Mouse (Mus musculus): ENCODE results near the gene Cacna1e. TPM values are rescaled to one million over a fixed set of nuclear protein-coding genes. Genes with fewer than 3 reads are reported as not detected.

Gene Cacna1e
- total RNA-seq, 2 experiments from 2014 or later: 2.1 to 3.2 TPM

GRCm38 (mm10) chr1:154842336-154842735 lies 42.0 kb downstream of the Cacna1e start:
- ATAC-seq (replicated peaks; ENCODE audit: low FRiP score, low TSS enrichment, poor library complexity, severe bottlenecking): no peak

- ATAC-seq (replicated peaks; ENCODE audit: low FRiP score, low TSS enrichment, poor library complexity, severe bottlenecking): no peak
Measured at GRCm38 (mm10) chr1:154841057-154841630, 43.2 kb downstream of the Cacna1e start.

- ATAC-seq (replicated peaks; ENCODE audit: low FRiP score, low TSS enrichment, poor library complexity, severe bottlenecking): no peak
Measured at GRCm38 (mm10) chr1:154839272-154839671, 45.0 kb downstream of the Cacna1e start.

GRCm38 (mm10) chr1:154836473-154836872 lies 47.8 kb downstream of the Cacna1e start:
- no peak for ATAC-seq (replicated peaks; ENCODE audit: low FRiP score, low TSS enrichment, poor library complexity, severe bottlenecking)

- no peak for ATAC-seq (replicated peaks; ENCODE audit: low FRiP score, low TSS enrichment, poor library complexity, severe bottlenecking)
Measured at GRCm38 (mm10) chr1:154832168-154832539, 52.1 kb downstream of the Cacna1e start.

GRCm38 (mm10) chr1:154831269-154832167 lies 52.8 kb downstream of the Cacna1e start:
- no peak for ATAC-seq (replicated peaks; ENCODE audit: low FRiP score, low TSS enrichment, poor library complexity, severe bottlenecking)

- no peak for ATAC-seq (replicated peaks; ENCODE audit: low FRiP score, low TSS enrichment, poor library complexity, severe bottlenecking)
Measured at GRCm38 (mm10) chr1:154830051-154830450, 54.2 kb downstream of the Cacna1e start.

GRCm38 (mm10) chr1:154823098-154823497 lies 61.2 kb downstream of the Cacna1e start:
- ATAC-seq (replicated peaks; ENCODE audit: low FRiP score, low TSS enrichment, poor library complexity, severe bottlenecking): no peak

- ATAC-seq (replicated peaks; ENCODE audit: low FRiP score, low TSS enrichment, poor library complexity, severe bottlenecking): no peak
Measured at GRCm38 (mm10) chr1:154820422-154820821, 63.9 kb downstream of the Cacna1e start.

- ATAC-seq (replicated peaks; ENCODE audit: low FRiP score, low TSS enrichment, poor library complexity, severe bottlenecking): no peak
Measured at GRCm38 (mm10) chr1:154819960-154820359, 64.3 kb downstream of the Cacna1e start.

- ATAC-seq (replicated peaks; ENCODE audit: low FRiP score, low TSS enrichment, poor library complexity, severe bottlenecking): no peak
Measured at GRCm38 (mm10) chr1:154818742-154819141, 65.6 kb downstream of the Cacna1e start.

- no peak for ATAC-seq (replicated peaks; ENCODE audit: low FRiP score, low TSS enrichment, poor library complexity, severe bottlenecking)
Measured at GRCm38 (mm10) chr1:154816836-154817235, 67.5 kb downstream of the Cacna1e start.

GRCm38 (mm10) chr1:154816267-154816666 lies 68.0 kb downstream of the Cacna1e start:
- ATAC-seq (replicated peaks; ENCODE audit: low FRiP score, low TSS enrichment, poor library complexity, severe bottlenecking): no peak

- no peak for ATAC-seq (replicated peaks; ENCODE audit: low FRiP score, low TSS enrichment, poor library complexity, severe bottlenecking)
Measured at GRCm38 (mm10) chr1:154805742-154806141, 78.6 kb downstream of the Cacna1e start.

- no peak for ATAC-seq (replicated peaks; ENCODE audit: low FRiP score, low TSS enrichment, poor library complexity, severe bottlenecking)
Measured at GRCm38 (mm10) chr1:154805038-154805437, 79.3 kb downstream of the Cacna1e start.

GRCm38 (mm10) chr1:154802301-154802904 lies 81.9 kb downstream of the Cacna1e start:
- no peak for ATAC-seq (replicated peaks; ENCODE audit: low FRiP score, low TSS enrichment, poor library complexity, severe bottlenecking)

GRCm38 (mm10) chr1:154799257-154799656 lies 85.0 kb downstream of the Cacna1e start:
- ATAC-seq (replicated peaks; ENCODE audit: low FRiP score, low TSS enrichment, poor library complexity, severe bottlenecking): no peak

- ATAC-seq (replicated peaks; ENCODE audit: low FRiP score, low TSS enrichment, poor library complexity, severe bottlenecking): no peak
Measured at GRCm38 (mm10) chr1:154798771-154799170, 85.5 kb downstream of the Cacna1e start.

GRCm38 (mm10) chr1:154796685-154797084 lies 87.6 kb downstream of the Cacna1e start:
- 0 out of 2 replicates have a peak, but pooled peaks have one; percentile 50 for ATAC-seq (replicated peaks; ENCODE audit: low FRiP score, low TSS enrichment, poor library complexity, severe bottlenecking)

GRCm38 (mm10) chr1:154794518-154794951 lies 89.8 kb downstream of the Cacna1e start:
- ATAC-seq (replicated peaks; ENCODE audit: low FRiP score, low TSS enrichment, poor library complexity, severe bottlenecking): no peak
